Mouse (Mus musculus): Measurements from ENCODE around the gene Ndufaf1.

- TF ChIP-seq POLR2A (IDR thresholded peaks at IDR 0.05; ENCODE audit: low read depth, low read length), result no peak
- TF ChIP-seq CTCF (conservative IDR thresholded peaks at IDR 0.05; ENCODE audit: insufficient read depth, insufficient read length, low read depth, low read length), result no peak
These were observed 32.2 kb upstream of the Ndufaf1 start for GRCm38 (mm10) chr2:119694826-119695225.

Measured in kidney, adult 2 months (tissue).